Mouse (Mus musculus): ENCODE data around the gene Slc11a2. TPM values are rescaled to one million over a fixed set of nuclear protein-coding genes. Genes with fewer than 3 reads are reported as not detected.

Gene Slc11a2
- polyA plus RNA-seq (2014; fragmentation: Illumina TruSeq; extraction: RNeasy Lipid Tissue Mini Kit (QIAGEN cat#74804); ENCODE audit: low read depth, low replicate concordance) = 9.6 TPM

DNA sequence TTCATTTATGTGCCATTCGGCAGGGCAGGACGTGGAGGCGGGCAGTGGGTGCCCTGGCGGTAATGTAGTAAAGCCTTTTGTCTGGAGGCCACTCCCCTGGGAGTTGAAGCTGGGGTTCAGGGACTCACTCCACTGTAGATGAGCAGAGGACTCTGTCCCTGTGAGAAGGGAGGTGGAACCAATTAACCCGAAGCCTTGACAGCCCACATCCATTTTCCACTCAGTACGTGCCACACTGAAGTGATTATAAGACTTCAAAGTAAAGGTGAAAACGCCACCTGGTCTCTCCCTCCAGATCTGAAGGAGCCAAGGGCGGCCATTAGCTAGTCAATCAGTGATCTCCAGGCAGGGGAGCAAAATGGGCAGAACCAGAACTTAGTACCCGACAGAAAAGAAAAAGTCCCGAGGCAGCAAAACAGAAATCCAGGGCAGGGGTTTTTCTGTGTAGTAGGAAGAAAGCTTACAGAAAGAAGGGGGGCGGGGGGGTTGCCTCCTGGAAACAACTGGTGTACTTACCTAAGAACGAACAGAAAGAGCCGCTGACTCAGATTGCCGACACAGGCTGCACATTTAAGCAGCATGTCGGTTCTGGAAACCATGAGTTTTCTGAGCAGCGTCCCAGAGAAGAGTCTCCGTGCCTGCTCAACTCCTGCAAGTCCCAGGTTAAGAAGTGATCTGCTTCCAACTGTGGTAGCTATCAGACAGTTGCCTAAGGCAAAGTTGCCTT, at the start of gene Slc11a2:
TSS of gene Slc11a2 (minus strand) at position 677 of the 727 bp plus-strand sequence.

DNA sequence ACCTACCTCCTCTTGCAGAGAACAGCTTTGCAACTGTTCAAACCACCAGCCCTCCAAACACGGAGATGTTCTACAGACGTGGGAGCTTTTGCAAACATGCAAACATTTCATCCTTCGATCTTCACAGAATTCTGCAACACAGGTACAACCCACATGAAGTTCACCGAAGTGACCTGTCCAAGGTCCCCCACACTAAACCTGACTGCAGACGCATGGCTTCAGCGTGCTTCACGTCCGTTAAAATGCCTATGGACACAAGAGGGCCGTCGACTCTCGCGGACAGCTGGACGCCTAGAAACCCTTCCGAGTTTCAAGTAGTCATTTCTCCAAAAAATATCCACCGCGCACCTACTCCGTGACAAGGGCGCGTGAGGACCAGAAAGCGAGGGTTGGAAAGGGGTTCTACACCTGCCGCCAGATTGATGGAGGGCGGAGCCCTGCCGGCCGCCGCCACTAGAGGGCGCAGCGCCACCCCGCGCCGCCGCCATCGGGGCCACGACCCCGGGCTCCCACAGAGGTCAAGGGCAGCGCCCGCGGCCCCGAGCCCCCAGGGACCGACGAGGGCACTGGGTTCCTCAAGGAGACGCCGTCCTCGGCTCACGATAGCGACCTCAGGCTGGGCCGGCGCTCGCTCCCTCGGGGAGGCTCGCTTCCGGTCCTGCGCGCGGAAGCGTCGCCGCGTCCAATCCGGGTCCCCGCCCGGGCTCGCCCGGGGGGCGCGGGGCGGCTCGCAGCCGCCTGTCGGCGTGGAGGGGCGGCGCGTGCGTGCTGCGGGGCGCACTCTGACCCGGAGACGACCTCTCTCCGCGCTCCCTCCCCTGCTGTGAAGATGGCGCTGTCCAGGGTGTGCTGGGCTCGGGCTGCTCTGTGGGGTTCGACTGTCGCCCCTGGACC, 43.7 kb upstream of the Slc11a2 start, which contains the start of gene Letmd1:
TSS of gene Letmd1 (plus strand) at position 729 of the 894 bp plus-strand sequence.

DNA sequence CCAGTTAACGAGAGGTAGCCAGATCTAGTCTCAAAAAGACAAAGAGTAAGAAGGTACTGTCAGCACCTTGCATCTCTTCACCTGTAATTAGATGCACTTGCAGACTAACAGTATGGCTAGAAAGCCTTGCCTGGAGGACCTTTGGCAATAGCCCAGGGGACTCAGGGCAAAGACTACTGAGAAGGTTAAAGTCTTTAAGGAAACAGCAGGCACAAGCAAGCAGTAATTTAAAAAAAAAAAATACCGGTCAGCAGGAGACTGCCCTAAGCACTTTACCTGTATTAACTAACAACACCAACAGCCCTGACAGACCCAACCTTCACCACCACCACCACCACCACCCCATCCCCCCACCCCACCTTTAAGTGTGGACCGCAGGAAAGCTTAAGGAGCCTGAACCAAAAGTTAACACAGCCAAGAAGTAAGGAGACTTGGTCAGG, 3.1 kb downstream of the Slc11a2 start, which contains the start of gene Gm5475:
TSS of gene Gm5475 (plus strand) at position 390 of the 440 bp plus-strand sequence.

DNA sequence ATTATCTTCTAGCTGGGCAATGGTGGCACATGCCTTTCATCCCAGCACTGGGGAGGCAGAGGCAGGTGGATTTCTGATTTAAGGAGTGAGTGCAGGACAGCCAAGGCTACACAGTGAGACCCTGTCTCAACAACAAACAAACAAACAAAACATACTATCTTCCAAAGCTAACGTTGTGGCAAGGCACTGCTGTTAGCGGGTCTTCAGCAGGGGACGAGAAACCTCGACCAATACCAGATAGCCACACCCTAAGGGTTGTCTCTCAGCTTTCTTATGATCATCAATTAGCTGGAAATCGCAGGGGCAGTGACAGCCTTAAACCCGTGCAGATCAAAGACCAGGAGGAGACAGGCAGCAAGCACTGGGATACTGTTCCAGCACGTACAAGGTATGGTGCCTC, 60.6 kb downstream of the Slc11a2 start, which contains the start of gene Higd1c:
TSS of gene Higd1c (plus strand) at position 301 of the 400 bp plus-strand sequence.

DNA sequence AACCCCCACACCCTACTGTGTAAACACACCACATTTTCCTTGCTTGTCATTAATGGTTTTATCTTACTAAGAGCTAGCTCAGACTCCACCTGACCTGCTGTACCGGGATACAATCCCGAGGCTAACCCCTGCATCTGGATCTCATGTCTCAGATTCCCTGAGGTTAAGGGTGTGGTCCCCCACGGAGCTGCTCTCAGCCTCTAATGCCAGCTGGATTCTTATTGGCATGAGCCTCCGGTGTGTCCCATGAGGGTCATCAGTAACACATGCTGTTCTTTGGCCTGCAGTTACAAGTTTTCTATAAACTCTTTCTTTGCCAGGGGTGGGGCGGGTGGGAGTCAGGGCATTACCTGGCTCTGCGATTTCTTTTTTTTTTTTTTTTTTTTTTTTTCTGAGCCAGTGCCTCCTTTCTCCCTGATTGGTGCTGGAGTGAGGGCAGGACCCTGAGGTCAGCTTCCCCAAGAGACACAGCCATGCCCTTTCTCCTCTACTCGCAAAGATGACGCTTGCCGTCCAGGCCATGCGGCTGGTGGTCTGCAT, 72.1 kb downstream of the Slc11a2 start, which contains the start of the genes Methig1 and Mettl7a2:
TSS of gene Methig1 (plus strand) at position 439 of the 540 bp plus-strand sequence.
TSS of gene Mettl7a2 (plus strand) at position 490 of the 540 bp plus-strand sequence.

Other genes starting within 250 kb of the Slc11a2 start
- 42.1 TPM for gene Atf1, start 197.3 kb downstream of the Slc11a2 start, polyA plus RNA-seq (2014; fragmentation: Illumina TruSeq; extraction: RNeasy Lipid Tissue Mini Kit (QIAGEN cat#74804); ENCODE audit: low read depth, low replicate concordance)
- gene Tmprss12, start 144.2 kb downstream of the Slc11a2 start, polyA plus RNA-seq (2014; fragmentation: Illumina TruSeq; extraction: RNeasy Lipid Tissue Mini Kit (QIAGEN cat#74804); ENCODE audit: low read depth, low replicate concordance) = not detected
- 315 TPM for gene Mettl7a1, start 120.9 kb downstream of the Slc11a2 start, polyA plus RNA-seq (2014; fragmentation: Illumina TruSeq; extraction: RNeasy Lipid Tissue Mini Kit (QIAGEN cat#74804); ENCODE audit: low read depth, low replicate concordance)
- gene Mettl7a3, start 90.1 kb downstream of the Slc11a2 start, polyA plus RNA-seq (2014; fragmentation: Illumina TruSeq; extraction: RNeasy Lipid Tissue Mini Kit (QIAGEN cat#74804); ENCODE audit: low read depth, low replicate concordance) = not detected
- not detected for gene Methig1, start 71.9 kb downstream of the Slc11a2 start, polyA plus RNA-seq (2014; fragmentation: Illumina TruSeq; extraction: RNeasy Lipid Tissue Mini Kit (QIAGEN cat#74804); ENCODE audit: low read depth, low replicate concordance)
- gene Mettl7a2, start 71.9 kb downstream of the Slc11a2 start, polyA plus RNA-seq (2014; fragmentation: Illumina TruSeq; extraction: RNeasy Lipid Tissue Mini Kit (QIAGEN cat#74804); ENCODE audit: low read depth, low replicate concordance) = not detected
- gene Higd1c, start 60.5 kb downstream of the Slc11a2 start, polyA plus RNA-seq (2014; fragmentation: Illumina TruSeq; extraction: RNeasy Lipid Tissue Mini Kit (QIAGEN cat#74804); ENCODE audit: low read depth, low replicate concordance) = not detected
- not detected for gene Gm5475, start 2.9 kb downstream of the Slc11a2 start, polyA plus RNA-seq (2014; fragmentation: Illumina TruSeq; extraction: RNeasy Lipid Tissue Mini Kit (QIAGEN cat#74804); ENCODE audit: low read depth, low replicate concordance)
- gene Letmd1, start 44.0 kb upstream of the Slc11a2 start, polyA plus RNA-seq (2014; fragmentation: Illumina TruSeq; extraction: RNeasy Lipid Tissue Mini Kit (QIAGEN cat#74804); ENCODE audit: low read depth, low replicate concordance) = 15.5 TPM
- 0.82 TPM for gene Csrnp2, start 70.4 kb upstream of the Slc11a2 start, polyA plus RNA-seq (2014; fragmentation: Illumina TruSeq; extraction: RNeasy Lipid Tissue Mini Kit (QIAGEN cat#74804); ENCODE audit: low read depth, low replicate concordance)
- 3.7 TPM for gene Tfcp2, start 126.9 kb upstream of the Slc11a2 start, polyA plus RNA-seq (2014; fragmentation: Illumina TruSeq; extraction: RNeasy Lipid Tissue Mini Kit (QIAGEN cat#74804); ENCODE audit: low read depth, low replicate concordance)
- 1.2 TPM for gene Pou6f1, start 174.9 kb upstream of the Slc11a2 start, polyA plus RNA-seq (2014; fragmentation: Illumina TruSeq; extraction: RNeasy Lipid Tissue Mini Kit (QIAGEN cat#74804); ENCODE audit: low read depth, low replicate concordance)
- gene Dazap2, start 190.3 kb upstream of the Slc11a2 start, polyA plus RNA-seq (2014; fragmentation: Illumina TruSeq; extraction: RNeasy Lipid Tissue Mini Kit (QIAGEN cat#74804); ENCODE audit: low read depth, low replicate concordance) = 136 TPM
- 6.9 TPM for gene Smagp, start 211.9 kb upstream of the Slc11a2 start, polyA plus RNA-seq (2014; fragmentation: Illumina TruSeq; extraction: RNeasy Lipid Tissue Mini Kit (QIAGEN cat#74804); ENCODE audit: low read depth, low replicate concordance)
- gene Bin2, start 244.5 kb upstream of the Slc11a2 start, polyA plus RNA-seq (2014; fragmentation: Illumina TruSeq; extraction: RNeasy Lipid Tissue Mini Kit (QIAGEN cat#74804); ENCODE audit: low read depth, low replicate concordance) = 1.9 TPM